Mouse (Mus musculus) MEL (cell line): Measurements from ENCODE around the gene Zdhhc7.

ENCODE experiments used
- ELF1 ChIP-seq: IDR thresholded peaks from 2 replicates; pipeline ENCODE4 v1.6.1; 2014; ENCODE audit warnings: low read depth, mild to moderate bottlenecking, inconsistent platforms, low read length, improper control_type of control experiment, moderate library complexity
- GABPA ChIP-seq: IDR thresholded peaks from 2 replicates; pipeline ENCODE4 v1.6.1; 2012; ENCODE audit warnings: low read depth, mild to moderate bottlenecking, inconsistent platforms, low read length, improper control_type of control experiment, moderate library complexity
- MAX ChIP-seq: IDR thresholded peaks from 2 replicates; pipeline ENCODE4 v1.6.1; 2011; ENCODE audit warnings: low read length, improper control_type of control experiment
- MYC ChIP-seq: IDR thresholded peaks from 2 replicates; pipeline ENCODE4 v1.6.1; 2011; ENCODE audit warnings: low read depth, mild to moderate bottlenecking, low read length, improper control_type of control experiment, moderate library complexity
- POLR2A ChIP-seq, 2 experiments: IDR thresholded peaks; 2 replicates each; pipeline ENCODE4 v1.6.1; 2011 to 2012; ENCODE audit warnings: low read length in 2 of 2, mild to moderate bottlenecking in 2 of 2, control low read depth in 1 of 2, improper control_type of control experiment in 1 of 2, low read depth in 1 of 2, moderate library complexity in 1 of 2; ENCODE audit not compliant: control insufficient read depth in 1 of 2, insufficient read depth in 1 of 2, poor library complexity in 1 of 2

GRCm38 (mm10) chr8:120133169-120133568 lies 31.9 kb upstream of the Zdhhc7 start:
- no peak for TF ChIP-seq MAX
- TF ChIP-seq ELF1, result no peak
- TF ChIP-seq MYC, result no peak
- TF ChIP-seq POLR2A (IDR thresholded peaks at IDR 0.05; ENCODE audit: control insufficient read depth in 1 of 2, insufficient read depth in 1 of 2, low read depth in 1 of 2, low read length in 2 of 2, poor library complexity in 1 of 2), result no peak
- TF ChIP-seq GABPA, result no peak
